Mouse (Mus musculus) limb, embryonic 14.5 days (tissue): ENCODE measurements around the gene Doc2g. TPM values are rescaled to one million over a fixed set of nuclear protein-coding genes. Genes with fewer than 3 reads are reported as not detected.
A peak's percentile ranks its signal among the peaks of the same experiment; 100 is the strongest.
"Not testable (repeated sequence)": the region's sequence is repeated elsewhere in the genome, so short reads cannot be mapped to it uniquely, and the experiment has no call there.

ENCODE experiments used
- ATAC-seq: fragments of 200-750 bp; cut with Nextera tagmentation; 2 replicates; pipeline ENCODE4 v1.8.0; 2017; ENCODE audit warnings: low read depth, moderate number of reproducible peaks, moderate TSS enrichment; ENCODE audit not compliant: low FRiP score
- DNase-seq: peaks from one replicate; pipeline ENCODE4 v3.0.0-alpha.2; 2015; ENCODE audit warnings: low spot score
- H3K27ac ChIP-seq: fragments of 300-500 bp; sonication (generic); replicated peaks from 2 replicates; pipeline ENCODE4 v1.5.1; 2014; ENCODE audit warnings: low read depth, mild to moderate bottlenecking, low read length, moderate library complexity, mixed read lengths
- H3K27me3 ChIP-seq: fragments of 300-500 bp; sonication (generic); 2 replicates; pipeline ENCODE4 v1.6.1; 2014; ENCODE audit warnings: low read length, mixed read lengths; ENCODE audit not compliant: control insufficient read depth, insufficient read depth
- H3K36me3 ChIP-seq: fragments of 300-500 bp; sonication (generic); 2 replicates; pipeline ENCODE4 v1.6.1; 2014; ENCODE audit warnings: mild to moderate bottlenecking, low read length, moderate library complexity, mixed read lengths; ENCODE audit not compliant: control insufficient read depth, insufficient read depth
- H3K4me1 ChIP-seq: fragments of 300-500 bp; sonication (generic); 2 replicates; pipeline ENCODE4 v1.6.1; 2014; ENCODE audit warnings: antibody characterized with exemption, low read length, mixed read lengths; ENCODE audit not compliant: control insufficient read depth, insufficient read depth
- H3K4me2 ChIP-seq: fragments of 300-500 bp; sonication (generic); replicated peaks from 2 replicates; pipeline ENCODE4 v1.6.1; 2014; ENCODE audit warnings: low read depth, mild to moderate bottlenecking, low read length, moderate library complexity; ENCODE audit not compliant: severe bottlenecking
- H3K4me3 ChIP-seq: fragments of 300-500 bp; sonication (generic); replicated peaks from 2 replicates; pipeline ENCODE4 v1.5.1; 2014; ENCODE audit warnings: low read length
- H3K9ac ChIP-seq: fragments of 300-500 bp; sonication (generic); 2 replicates; pipeline ENCODE4 v1.6.1; 2014; ENCODE audit warnings: mild to moderate bottlenecking, low read depth, low read length, moderate library complexity; ENCODE audit not compliant: severe bottlenecking
- H3K9me3 ChIP-seq: fragments of 300-500 bp; sonication (generic); 2 replicates; pipeline ENCODE4 v1.6.1; 2016; ENCODE audit warnings: low read length; ENCODE audit not compliant: control insufficient read depth
- POLR2A ChIP-seq: fragments of 200-500 bp; IDR thresholded peaks from 2 replicates; pipeline ENCODE4 v1.8.0; 2012; ENCODE audit warnings: inconsistent platforms, mild to moderate bottlenecking, moderate library complexity, borderline replicate concordance; ENCODE audit not compliant: insufficient read depth, insufficient read length; ENCODE audit errors: extremely low read depth
- WGBS: fragments of 180-500 bp; shearing (Covaris S2); extraction: QIAGEN DNeasy Blood & Tissue Kit; methylation state at CpG from one replicate; pipeline ENCODE4 v1.1.7; 2014; 5-methylcytosine and 5-hydroxymethylcytosine counted together
- polyA plus RNA-seq, 2 experiments: library from polyadenylated mRNA; depleted of rRNA in 1 of 2; stranded (reverse) in 1 of 2; unstranded in 1 of 2; fragments of >200 nt; fragmentation: Nextera tagmentation in 1 of 2; extraction: Ambion mirVana in 1 of 2; gene quantifications; 2 replicates each; pipeline versions ENCODE4 v1.2.1 to v1.2.3; 2012 to 2014

Gene Doc2g
- polyA plus RNA-seq, 2 experiments, result 3.4 to 19.6 TPM

GRCm38 (mm10) chr19:4037788-4038232 is 34.7 kb downstream of the Doc2g start, which contains the start of gene Gstp1:
Gene Gstp1 (minus strand): TSS chr19:4037985.
- H3K4me1 ChIP-seq, result no peaks in the 10 kb centered on the region; the same call in 1 of the 2 replicates
- peak within 1 kb of the TSS; percentile 80 for H3K4me2 ChIP-seq
- DNase-seq, result peak; percentile 91
- peak within 1 kb of the TSS; percentile 81 for H3K27ac ChIP-seq
- no peaks in the 10 kb centered on the region for H3K36me3 ChIP-seq
- H3K4me3 ChIP-seq, result peak within 1 kb of the TSS; percentile 71
- ATAC-seq, result peak; percentile 91
- no peaks in the 10 kb centered on the region for H3K9me3 ChIP-seq
- WGBS, result 2% methylated on average over 17 of the region's 26 CpGs
- peak within 1 kb of the TSS; percentile 81 for H3K9ac ChIP-seq
- peak; percentile 67; the same call in 1 of the 2 replicates for TF ChIP-seq POLR2A
- no peaks in the 10 kb centered on the region for H3K27me3 ChIP-seq

DNA sequence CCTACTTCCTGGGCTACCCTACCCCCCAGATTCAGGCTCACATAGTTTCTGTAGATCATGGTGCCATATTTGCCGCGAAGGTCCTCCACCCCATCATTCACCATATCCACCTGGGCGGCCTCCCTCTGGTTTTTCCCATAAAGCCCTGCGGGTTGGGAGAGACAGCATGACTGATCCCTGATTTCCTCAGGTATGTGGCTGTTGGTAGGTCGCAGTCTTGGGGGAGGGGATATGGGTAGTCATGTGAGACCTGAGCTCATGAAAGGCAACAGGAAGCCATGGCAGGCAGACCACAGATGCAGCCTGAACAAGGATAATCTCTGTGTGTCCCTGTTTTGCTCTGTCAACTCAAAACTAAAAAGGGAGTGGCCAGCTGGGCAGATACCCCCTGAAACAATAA is 37.8 kb downstream of the Doc2g start:
- not testable (repeated sequence) for H3K36me3 ChIP-seq, H3K27me3 ChIP-seq, H3K4me1 ChIP-seq, ATAC-seq, H3K4me2 ChIP-seq, H3K27ac ChIP-seq, H3K4me3 ChIP-seq, H3K9me3 ChIP-seq, DNase-seq, H3K9ac ChIP-seq
- 81% methylated on average over 5 of the region's 5 CpGs for WGBS

GRCm38 (mm10) chr19:4041500-4041899 is 38.4 kb downstream of the Doc2g start:
- DNase-seq, H3K4me1 ChIP-seq, H3K9me3 ChIP-seq, H3K9ac ChIP-seq, H3K36me3 ChIP-seq, H3K4me2 ChIP-seq, ATAC-seq, H3K27me3 ChIP-seq, H3K4me3 ChIP-seq, H3K27ac ChIP-seq: not testable (repeated sequence)
- 84% methylated on average over 3 of the region's 4 CpGs for WGBS

DNA sequence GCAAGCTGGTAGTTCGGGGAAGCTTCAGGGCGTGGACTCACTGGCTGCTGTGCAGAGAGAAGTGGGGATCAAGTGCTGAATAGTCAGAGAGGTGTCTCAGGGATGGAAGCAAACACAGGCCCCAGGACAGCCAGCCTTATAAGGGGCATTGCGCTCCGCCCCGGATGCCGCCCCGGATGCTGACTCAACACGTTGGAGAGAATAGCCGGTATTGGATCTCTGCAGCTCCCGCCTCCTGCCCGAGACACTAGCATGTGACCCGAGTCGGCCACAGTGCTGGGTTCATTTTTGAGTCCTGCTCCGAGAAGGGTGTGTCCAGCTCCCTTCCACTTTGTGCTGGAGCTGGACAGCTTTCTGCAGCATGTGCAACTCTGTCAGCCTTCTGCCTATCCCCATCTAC is 39.0 kb downstream of the Doc2g start:
- TF ChIP-seq POLR2A, result no peak
- no peak overlapping the region for H3K27ac ChIP-seq
- no peak overlapping the region for H3K4me3 ChIP-seq
- no peaks in the 10 kb centered on the region for H3K36me3 ChIP-seq
- no peak for ATAC-seq
- H3K4me1 ChIP-seq, result peaks cover 4% of the 10 kb centered on the region; the same call in 1 of the 2 replicates
- H3K27me3 ChIP-seq, result no peaks in the 10 kb centered on the region
- 77% methylated on average over 14 of the region's 14 CpGs for WGBS
- H3K4me2 ChIP-seq, result no peak overlapping the region
- no peak overlapping the region for H3K9ac ChIP-seq
- H3K9me3 ChIP-seq, result no peaks in the 10 kb centered on the region
- DNase-seq, result no peak

DNA sequence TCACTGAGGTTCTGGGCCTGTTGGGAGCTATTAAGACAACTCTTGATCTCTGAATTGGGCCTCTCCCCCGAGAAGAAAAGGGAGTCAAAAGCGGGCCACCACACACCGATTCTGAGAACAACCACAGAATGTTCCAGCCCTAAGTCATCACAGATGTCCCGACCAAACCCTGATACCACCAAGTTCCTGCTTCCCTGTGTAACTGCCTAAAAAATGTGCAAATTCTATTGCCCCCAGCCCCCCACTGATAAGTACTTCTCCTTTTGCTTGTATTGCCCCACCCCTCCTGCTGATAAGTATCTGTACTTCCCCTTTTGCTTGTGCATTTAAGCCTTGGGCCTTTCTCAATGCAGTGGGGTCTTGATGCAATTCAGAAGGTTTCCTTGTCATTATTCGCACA is 41.0 kb downstream of the Doc2g start:
- H3K9me3 ChIP-seq, H3K36me3 ChIP-seq, H3K27me3 ChIP-seq, ATAC-seq, H3K4me2 ChIP-seq, H3K4me1 ChIP-seq, H3K9ac ChIP-seq, DNase-seq, H3K4me3 ChIP-seq, H3K27ac ChIP-seq: not testable (repeated sequence)
- 92% methylated on average over 5 of the region's 5 CpGs for WGBS
